Mouse (Mus musculus): ENCODE results near the gene Lifr. TPM values are rescaled to one million over a fixed set of nuclear protein-coding genes. Genes with fewer than 3 reads are reported as not detected.
A peak's percentile ranks its signal among the peaks of the same experiment; 100 is the strongest.

Lifr gene
- polyA plus RNA-seq, 1 experiment: 27.8 TPM

DNA sequence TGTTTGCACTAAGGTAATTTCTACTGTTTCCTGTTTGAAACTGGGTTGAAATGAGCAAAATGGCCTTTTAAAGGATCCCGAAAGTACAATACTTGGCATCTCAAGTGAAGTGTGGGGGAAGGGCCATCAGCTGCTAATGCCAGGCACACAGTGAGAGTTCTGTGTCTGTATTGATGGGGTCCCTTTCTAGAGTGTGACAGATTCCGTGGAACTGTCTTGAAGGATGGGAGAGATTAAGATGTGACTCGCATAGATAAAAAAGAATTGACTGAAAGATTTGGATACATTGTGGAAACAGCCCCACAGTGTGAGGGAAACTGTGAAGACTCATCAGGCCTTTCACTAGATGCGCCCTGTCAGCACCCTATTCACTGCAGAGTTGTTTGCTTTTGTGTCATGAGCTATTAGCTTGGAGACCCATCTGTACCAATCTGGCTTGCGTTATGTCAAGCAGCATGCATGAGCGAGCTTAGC is 104.4 kb downstream of the Lifr start:
- Histone ChIP-seq H3K4me1 (ENCODE audit: control insufficient read depth, insufficient read depth, insufficient read length) (no peaks in the 10 kb centered on the region), H3K4me3 (ENCODE audit: extremely low read depth, insufficient read depth, insufficient read length) (no peak overlapping the region), H3K36me3 (ENCODE audit: control insufficient read depth, insufficient read depth, low read length) (no peaks in the 10 kb centered on the region; the same call in 1 of the 2 replicates), H3K27ac (ENCODE audit: insufficient read depth, low read length) (no peak overlapping the region), H3K27me3 (ENCODE audit: control insufficient read depth, insufficient read depth, low read length) (no peaks in the 10 kb centered on the region; the same call in 1 of the 2 replicates)
- WGBS: 89% methylated on average over 6 of the region's 6 CpGs
- TF ChIP-seq POLR2A (IDR thresholded peaks at IDR 0.05; ENCODE audit: low read depth, low read length) (no peak), CTCF (IDR thresholded peaks at IDR 0.05; ENCODE audit: extremely low read depth, insufficient read depth, insufficient read length, insufficient replicate concordance) (no peak)
- DNase-seq (ENCODE audit: low read depth in 1 of 2, low spot score in 2 of 2): no peak

DNA sequence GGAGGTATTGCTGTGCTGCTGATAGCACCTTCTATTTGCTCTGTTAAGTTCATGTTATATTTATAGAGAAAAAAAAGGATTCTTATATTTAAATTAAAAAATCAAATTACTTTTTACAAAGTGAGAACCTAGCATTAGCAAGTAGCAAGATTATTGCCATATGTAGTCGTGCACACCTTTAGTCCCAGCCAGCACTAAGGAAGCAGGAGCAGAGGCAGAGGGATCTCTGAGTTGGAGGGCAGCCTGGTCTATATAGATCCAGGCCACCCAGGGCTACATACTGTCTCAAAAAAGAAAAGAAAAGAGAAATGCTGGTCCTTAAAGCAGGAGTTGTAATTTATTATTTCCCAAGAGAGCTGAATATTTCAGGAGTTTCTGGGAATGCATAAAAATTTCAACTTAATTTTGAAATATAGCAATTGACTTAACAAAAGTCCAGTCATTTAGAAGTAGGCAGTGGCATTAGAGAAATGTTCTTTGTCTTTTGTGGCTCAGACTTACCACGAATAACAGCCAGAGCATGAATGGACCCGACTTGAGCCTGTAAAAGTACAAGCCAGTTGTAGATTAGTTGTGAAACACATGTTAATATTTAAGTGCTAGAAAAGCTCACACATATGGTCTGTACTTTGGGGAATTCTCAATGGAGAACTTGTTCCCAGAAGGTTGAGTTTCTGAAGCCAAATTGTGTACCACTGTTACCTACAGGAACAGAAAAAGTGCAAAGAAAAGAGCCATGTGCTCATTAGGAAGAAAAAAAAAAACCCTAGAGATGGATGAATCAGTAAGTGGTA is 107.4 kb downstream of the Lifr start:
- TF ChIP-seq CTCF (IDR thresholded peaks at IDR 0.05; ENCODE audit: extremely low read depth, insufficient read depth, insufficient read length, insufficient replicate concordance) (no peak), POLR2A (IDR thresholded peaks at IDR 0.05; ENCODE audit: low read depth, low read length) (no peak)
- DNase-seq (ENCODE audit: low read depth in 1 of 2, low spot score in 2 of 2): no peak
- H3K27me3 ChIP-seq (ENCODE audit: control insufficient read depth, insufficient read depth, low read length): peaks cover 2% of the 10 kb centered on the region; the same call in 1 of the 2 replicates
- H3K4me3 ChIP-seq (ENCODE audit: extremely low read depth, insufficient read depth, insufficient read length): no peak overlapping the region
- 65% methylated on average over 3 of the region's 3 CpGs for WGBS
- H3K27ac ChIP-seq (ENCODE audit: insufficient read depth, low read length): no peak overlapping the region
- H3K4me1 ChIP-seq (ENCODE audit: control insufficient read depth, insufficient read depth, insufficient read length): no peaks in the 10 kb centered on the region
- H3K36me3 ChIP-seq (ENCODE audit: control insufficient read depth, insufficient read depth, low read length): no peaks in the 10 kb centered on the region

DNA sequence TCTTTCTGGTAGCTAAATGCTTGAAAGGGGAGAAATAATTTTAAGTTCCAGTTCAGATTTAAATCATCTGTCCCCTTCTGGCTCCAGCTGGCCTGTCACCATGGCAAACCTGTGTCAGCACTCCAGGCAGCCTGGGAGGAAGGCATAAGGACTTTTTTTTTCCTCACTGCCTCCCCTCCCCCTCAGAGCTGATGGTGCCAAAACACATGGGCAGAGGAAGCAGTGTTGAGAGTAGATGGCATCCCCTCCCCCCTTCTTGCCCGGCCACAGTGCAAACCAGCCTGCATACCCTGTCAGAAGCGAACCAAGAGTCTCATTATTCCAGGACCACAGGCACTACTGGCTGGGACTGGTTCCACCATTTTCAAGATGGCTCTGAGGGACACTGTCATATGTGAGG is 108.4 kb downstream of the Lifr start:
- TF ChIP-seq CTCF (IDR thresholded peaks at IDR 0.05; ENCODE audit: extremely low read depth, insufficient read depth, insufficient read length, insufficient replicate concordance) (no peak), POLR2A (IDR thresholded peaks at IDR 0.05; ENCODE audit: low read depth, low read length) (no peak)
- no peak for DNase-seq (ENCODE audit: low read depth in 1 of 2, low spot score in 2 of 2)
- Histone ChIP-seq H3K27ac (ENCODE audit: insufficient read depth, low read length) (no peak overlapping the region), H3K27me3 (ENCODE audit: control insufficient read depth, insufficient read depth, low read length) (peaks cover 2% of the 10 kb centered on the region; the same call in 1 of the 2 replicates), H3K4me3 (ENCODE audit: extremely low read depth, insufficient read depth, insufficient read length) (no peak overlapping the region), H3K36me3 (ENCODE audit: control insufficient read depth, insufficient read depth, low read length) (no peaks in the 10 kb centered on the region), H3K4me1 (ENCODE audit: control insufficient read depth, insufficient read depth, insufficient read length) (no peaks in the 10 kb centered on the region)
- 66% methylated on average over 2 of the region's 2 CpGs for WGBS

DNA sequence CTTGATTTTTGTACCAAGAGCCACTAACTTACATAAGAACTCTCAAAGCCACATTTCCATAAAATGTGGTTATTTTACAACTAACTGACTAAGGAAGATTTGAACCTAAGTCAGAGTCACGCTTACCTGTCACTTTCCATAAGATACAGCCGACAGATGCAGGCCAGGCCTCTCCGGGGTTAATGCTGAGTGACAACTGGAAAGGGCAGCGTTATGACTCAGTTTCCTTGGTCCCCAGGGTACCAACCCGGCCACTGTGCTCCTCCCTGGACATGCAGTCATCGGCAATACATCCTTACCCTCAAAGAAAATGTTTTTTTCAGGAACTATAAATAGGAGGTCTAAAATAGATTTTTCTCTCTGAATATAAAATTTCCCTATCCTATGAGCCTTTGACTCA is 109.9 kb downstream of the Lifr start:
- 68% methylated on average over 6 of the region's 6 CpGs for WGBS
- H3K4me1 ChIP-seq (ENCODE audit: control insufficient read depth, insufficient read depth, insufficient read length): no peaks in the 10 kb centered on the region
- no peaks in the 10 kb centered on the region for H3K36me3 ChIP-seq (ENCODE audit: control insufficient read depth, insufficient read depth, low read length)
- peaks cover 4% of the 10 kb centered on the region for H3K27me3 ChIP-seq (ENCODE audit: control insufficient read depth, insufficient read depth, low read length)
- no peak for DNase-seq (ENCODE audit: low read depth in 1 of 2, low spot score in 2 of 2)
- TF ChIP-seq POLR2A (IDR thresholded peaks at IDR 0.05; ENCODE audit: low read depth, low read length): no peak
- no peak for TF ChIP-seq CTCF (IDR thresholded peaks at IDR 0.05; ENCODE audit: extremely low read depth, insufficient read depth, insufficient read length, insufficient replicate concordance)
- no peak overlapping the region for H3K27ac ChIP-seq (ENCODE audit: insufficient read depth, low read length)
- H3K4me3 ChIP-seq (ENCODE audit: extremely low read depth, insufficient read depth, insufficient read length): no peak overlapping the region

DNA sequence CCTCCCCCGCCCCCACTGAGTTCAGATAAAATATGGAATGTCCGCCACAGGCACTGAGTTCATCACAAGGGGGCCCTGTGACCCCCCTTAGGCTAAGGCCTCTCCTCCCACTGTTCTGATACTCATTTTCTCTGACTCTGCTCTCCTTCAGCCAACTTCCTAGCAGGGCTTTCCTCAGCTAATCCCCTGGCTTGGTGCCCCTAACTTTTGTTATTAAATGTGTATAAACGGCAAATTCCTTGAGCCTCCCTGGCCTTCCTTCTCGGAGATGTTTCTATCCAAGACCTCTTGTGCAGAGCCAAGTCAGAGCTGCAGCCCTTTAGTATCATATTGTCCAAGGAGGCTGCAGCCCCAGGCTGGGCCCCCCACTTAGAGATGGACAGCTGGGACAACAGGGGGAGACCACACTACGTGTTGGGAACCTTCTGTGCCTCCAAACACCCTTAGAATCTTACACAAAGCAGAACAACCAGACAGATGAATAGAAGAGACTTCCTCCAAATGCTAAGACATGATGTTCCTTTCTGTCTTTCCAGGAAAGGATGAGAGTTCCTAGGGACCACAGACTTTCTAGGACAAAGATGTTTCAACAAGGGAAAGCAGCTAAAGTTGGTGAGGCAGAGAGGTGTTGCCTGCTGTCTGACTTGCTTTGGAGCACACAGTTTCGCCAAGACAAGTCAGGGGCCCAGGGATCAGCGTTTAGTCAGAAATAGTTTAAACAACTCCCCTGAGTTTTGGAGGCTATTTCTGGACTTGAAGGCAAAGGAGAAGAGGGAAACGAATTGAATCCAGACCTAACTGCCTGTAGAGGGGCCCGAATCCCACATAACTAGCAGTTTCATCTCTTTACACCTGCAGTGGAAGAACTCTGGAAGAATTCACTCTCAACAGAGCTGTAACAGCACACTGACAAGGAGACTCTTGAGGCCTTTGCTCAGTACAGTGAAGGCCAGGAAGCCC is 111.3 kb downstream of the Lifr start:
- TF ChIP-seq CTCF (IDR thresholded peaks at IDR 0.05; ENCODE audit: extremely low read depth, insufficient read depth, insufficient read length, insufficient replicate concordance) (no peak), POLR2A (IDR thresholded peaks at IDR 0.05; ENCODE audit: low read depth, low read length) (no peak)
- no peaks in the 10 kb centered on the region for H3K4me1 ChIP-seq (ENCODE audit: control insufficient read depth, insufficient read depth, insufficient read length)
- no peaks in the 10 kb centered on the region for H3K36me3 ChIP-seq (ENCODE audit: control insufficient read depth, insufficient read depth, low read length)
- no peak overlapping the region for H3K4me3 ChIP-seq (ENCODE audit: extremely low read depth, insufficient read depth, insufficient read length)
- peaks cover 4% of the 10 kb centered on the region for H3K27me3 ChIP-seq (ENCODE audit: control insufficient read depth, insufficient read depth, low read length)
- WGBS: 65% methylated on average over 9 of the region's 9 CpGs
- peak overlapping the region; percentile 14; the same call in 1 of the 2 replicates for H3K27ac ChIP-seq (ENCODE audit: insufficient read depth, low read length)
- DNase-seq (ENCODE audit: low read depth in 1 of 2, low spot score in 2 of 2): no peak

DNA sequence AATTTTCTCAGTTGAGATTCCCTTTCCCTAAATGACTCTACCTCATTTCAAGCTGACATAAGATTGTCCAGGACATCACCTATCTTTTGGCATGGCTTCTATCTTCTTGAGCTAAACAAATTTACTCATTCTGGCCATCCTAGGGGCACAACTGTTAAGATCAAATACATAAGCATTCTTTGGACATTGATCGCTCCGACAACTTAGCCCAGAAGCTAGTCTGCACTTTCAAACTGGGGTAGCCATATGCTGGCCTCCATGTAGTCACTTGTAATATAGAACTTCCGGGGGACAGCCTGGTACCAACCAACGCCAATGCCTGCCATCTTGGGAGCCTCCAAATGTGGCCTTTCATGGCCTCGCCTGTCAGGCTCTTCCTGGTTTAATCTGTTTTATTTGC is 112.6 kb downstream of the Lifr start:
- WGBS: 82% methylated on average over 5 of the region's 5 CpGs
- Histone ChIP-seq H3K27me3 (ENCODE audit: control insufficient read depth, insufficient read depth, low read length) (peaks cover 4% of the 10 kb centered on the region), H3K4me3 (ENCODE audit: extremely low read depth, insufficient read depth, insufficient read length) (no peak overlapping the region), H3K4me1 (ENCODE audit: control insufficient read depth, insufficient read depth, insufficient read length) (no peaks in the 10 kb centered on the region), H3K27ac (ENCODE audit: insufficient read depth, low read length) (no peak overlapping the region), H3K36me3 (ENCODE audit: control insufficient read depth, insufficient read depth, low read length) (no peaks in the 10 kb centered on the region)
- DNase-seq (ENCODE audit: low read depth in 1 of 2, low spot score in 2 of 2): no peak
- TF ChIP-seq CTCF (IDR thresholded peaks at IDR 0.05; ENCODE audit: extremely low read depth, insufficient read depth, insufficient read length, insufficient replicate concordance) (no peak), POLR2A (IDR thresholded peaks at IDR 0.05; ENCODE audit: low read depth, low read length) (no peak)

All from spleen, adult 2 months (tissue).